Comparison of ENCODE assay signal across 8 mouse cellular contexts in genomic region chr5:135669741-135670275, GRCm38 (mm10). TPM values are rescaled to one million over a fixed set of nuclear protein-coding genes. Genes with fewer than 3 reads are reported as not detected.
DNase-seq lines count a peak whose midpoint lies in the region; ATAC-seq lines count a peak whose summit lies in the region.

Gene Por (plus strand): TSS chr5:135670033.

- no peak within 1 kb of the TSS for H3K4me3 ChIP-seq in embryonic facial prominence, embryonic 13.5 days
- no peak within 1 kb of the TSS for H3K4me3 ChIP-seq in heart, embryonic 15.5 days

- no peaks in the 10 kb centered on the region for H3K36me3 ChIP-seq in embryonic facial prominence, embryonic 13.5 days
- no peaks in the 10 kb centered on the region for H3K36me3 ChIP-seq in heart, embryonic 15.5 days

- no peak within 1 kb of the TSS for H3K9ac ChIP-seq in embryonic facial prominence, embryonic 13.5 days
- no peak within 1 kb of the TSS for H3K9ac ChIP-seq in heart, embryonic 15.5 days

- no peak within 1 kb of the TSS for H3K27ac ChIP-seq in embryonic facial prominence, embryonic 13.5 days
- no peak within 1 kb of the TSS for H3K27ac ChIP-seq in heart, embryonic 15.5 days

- no peak for ATAC-seq in embryonic facial prominence, embryonic 13.5 days (ENCODE audit: insufficient number of reproducible peaks, insufficient read depth, low FRiP score, low TSS enrichment, low read depth)
- ATAC-seq in heart, embryonic 15.5 days (replicated peaks; ENCODE audit: insufficient number of reproducible peaks, insufficient read depth, low FRiP score, low read depth) = no peak
- ATAC-seq in megakaryocyte, adult 5-6 weeks (ENCODE audit: poor library complexity, severe bottlenecking) = peak; percentile 82

- DNase-seq in 3134 (ENCODE audit: extremely low read depth, insufficient read length, low spot score) = peak; percentile 83
- peak; percentile 91 for DNase-seq in ES-CJ7 (ENCODE audit: low read depth, low spot score)
- DNase-seq in layer of hippocampus, postnatal 36 days = no peak
- no peak for DNase-seq in frontal cortex, postnatal 14 days (ENCODE audit: low spot score in 2 of 2)
- no peak for DNase-seq in Muller cell, postnatal 12 days (ENCODE audit: inconsistent ontology term)

- H3K27me3 ChIP-seq in embryonic facial prominence, embryonic 13.5 days = no peaks in the 10 kb centered on the region
- no peaks in the 10 kb centered on the region for H3K27me3 ChIP-seq in heart, embryonic 15.5 days

- peaks cover 15% of the 10 kb centered on the region for H3K4me1 ChIP-seq in embryonic facial prominence, embryonic 13.5 days
- H3K4me1 ChIP-seq in heart, embryonic 15.5 days (replicated peaks) = peaks cover under 1% of the 10 kb centered on the region; the same call in 1 of the 2 replicates

- H3K9me3 ChIP-seq in embryonic facial prominence, embryonic 13.5 days = 0 out of 2 replicates have a peak, but pooled peaks cover 2% of the 10 kb centered on the region
- no peaks in the 10 kb centered on the region for H3K9me3 ChIP-seq in heart, embryonic 15.5 days (replicated peaks)

- peak within 1 kb of the TSS; percentile 22; the same call in 1 of the 2 replicates for H3K4me2 ChIP-seq in embryonic facial prominence, embryonic 13.5 days
- H3K4me2 ChIP-seq in heart, embryonic 15.5 days = no peak within 1 kb of the TSS

- 20% methylated on average over 9 of the region's 9 CpGs for WGBS in embryonic facial prominence, embryonic 13.5 days
- WGBS in heart, embryonic 15.5 days = 22% methylated on average over 9 of the region's 9 CpGs

RNA-seq across cellular contexts. Expression of gene Por, which starts in this region (rescaled TPM):
- polyA plus RNA-seq in embryonic facial prominence, embryonic 13.5 days (2015; fragmentation: Nextera tagmentation; extraction: Ambion mirVana) = 75.0 and 76.5 TPM in 2 replicates
- 45.0 and 57.2 TPM in 2 replicates for polyA plus RNA-seq in heart, embryonic 15.5 days (2015; fragmentation: Nextera tagmentation; extraction: Ambion mirVana)
- total RNA-seq in layer of hippocampus, postnatal 36 days (2021) = 100 to 1,000 TPM; 104 to 105 TPM
- total RNA-seq in megakaryocyte, adult 5-6 weeks (2015) = 29.6 and 31.1 TPM in 2 replicates
- total RNA-seq in megakaryocyte, adult 5-6 weeks (2017) = 45.9 and 49.7 TPM in 2 replicates

Comparison
In these comparisons a context has a peak if more than half of its experiments do, and no peak if none do; other contexts are left out.
1. DNase-seq: peak in 3134 (single experiment) and ES-CJ7 (single experiment); none in layer of hippocampus, postnatal 36 days (0 of 2), frontal cortex, postnatal 14 days (0 of 2) and Muller cell, postnatal 12 days (single experiment).